Mouse (Mus musculus) bone marrow macrophage, adult 2 months (primary cell): ENCODE data around the gene Ap2m1.

ENCODE experiments used
- CTCF ChIP-seq: IDR thresholded peaks from 2 replicates; pipeline ENCODE4 v1.5.1; 2012; ENCODE audit warnings: low read depth, mild to moderate bottlenecking, low read length, moderate library complexity
- POLR2A ChIP-seq: IDR thresholded peaks from 2 replicates; pipeline ENCODE4 v1.6.1; 2012; ENCODE audit warnings: mild to moderate bottlenecking, low read depth, low read length, borderline replicate concordance

- TF ChIP-seq CTCF (no peak), POLR2A (no peak)
These were observed 29.3 kb upstream of the Ap2m1 start for GRCm38 (mm10) chr16:20506000-20506399.
